Mouse (Mus musculus) kidney, adult 2 months (tissue): ENCODE data around the gene Spata21. TPM values are rescaled to one million over a fixed set of nuclear protein-coding genes. Genes with fewer than 3 reads are reported as not detected.

Source experiments
- DNase-seq: peaks from one replicate; pipeline ENCODE4 v3.0.0; 2021
- H3K27ac ChIP-seq: fragments of 200-500 bp; 2 replicates; pipeline ENCODE4 v1.5.1; 2012; ENCODE audit warnings: low read depth, low read length, control low read depth, inconsistent platforms; ENCODE audit not compliant: insufficient read depth
- H3K27me3 ChIP-seq: fragments of 200-500 bp; replicated peaks from 2 replicates; pipeline ENCODE4 v1.6.1; 2012; ENCODE audit warnings: mild to moderate bottlenecking, moderate library complexity, low read length, inconsistent platforms; ENCODE audit not compliant: control insufficient read depth, insufficient read depth
- H3K36me3 ChIP-seq: fragments of 200-500 bp; 2 replicates; pipeline ENCODE4 v1.6.1; 2012; ENCODE audit warnings: mild to moderate bottlenecking, moderate library complexity, low read length, inconsistent platforms; ENCODE audit not compliant: control insufficient read depth, insufficient read depth
- H3K4me1 ChIP-seq: fragments of 200-500 bp; 2 replicates; pipeline ENCODE4 v1.6.1; 2011; ENCODE audit warnings: low read length; ENCODE audit not compliant: control insufficient read depth, insufficient read depth
- H3K4me3 ChIP-seq: fragments of 200-500 bp; 2 replicates; pipeline ENCODE4 v1.5.1; 2011; ENCODE audit warnings: mild to moderate bottlenecking, low read depth, low read length, control low read depth; ENCODE audit not compliant: insufficient read depth
- CTCF ChIP-seq: fragments of 200-500 bp; conservative IDR thresholded peaks from 2 replicates; pipeline ENCODE4 v1.5.1; 2011; ENCODE audit warnings: low read depth, mild to moderate bottlenecking, control low read depth, low read length, moderate library complexity, mixed read lengths; ENCODE audit not compliant: insufficient read depth, insufficient read length
- POLR2A ChIP-seq: fragments of 200-500 bp; IDR thresholded peaks from one replicate; pipeline ENCODE4 v1.6.1; 2011; ENCODE audit warnings: low read depth, low read length, control low read depth
- WGBS: fragments of 180-500 bp; shearing (Covaris S2); methylation state at CpG from one replicate; pipeline ENCODE4 v1.1.7; 2018; 5-methylcytosine and 5-hydroxymethylcytosine counted together
- polyA plus RNA-seq: library from polyadenylated mRNA; depleted of rRNA; stranded (reverse); fragments of >200 nt; gene quantifications from 2 replicates; pipeline ENCODE4 v1.2.3, GENCODE M21; 2012

Gene Spata21
- polyA plus RNA-seq, 1 experiment = 0.03 TPM

DNA sequence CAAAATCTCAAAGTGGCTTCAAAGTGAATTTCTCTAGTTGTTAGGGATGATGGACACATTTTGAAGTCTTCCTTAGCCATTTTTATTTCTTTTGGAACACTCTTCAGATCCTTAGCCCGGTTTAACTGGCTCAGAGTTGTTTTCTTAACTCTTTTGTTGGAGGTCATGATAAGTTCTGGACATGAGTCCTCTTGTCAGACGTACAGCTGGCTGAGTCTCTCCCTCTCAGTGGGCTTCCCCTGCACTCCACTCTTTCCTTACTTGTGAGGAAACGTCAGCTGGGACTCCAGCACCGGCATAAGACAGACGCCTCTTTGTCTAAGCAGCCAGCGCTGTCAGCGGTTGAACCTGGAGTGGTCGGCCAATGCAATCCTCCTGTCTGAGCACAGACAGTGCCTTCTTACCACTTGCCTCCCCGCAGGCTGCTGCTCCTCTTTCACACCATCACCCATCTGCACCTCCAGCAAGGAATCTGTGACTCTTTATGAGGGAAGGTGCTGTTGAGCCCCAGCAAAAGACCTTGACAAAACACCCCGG, 20.1 kb downstream of the Spata21 start:
- no peaks in the 10 kb centered on the region for H3K4me1 ChIP-seq
- H3K4me3 ChIP-seq = no peak overlapping the region
- no peaks in the 10 kb centered on the region for H3K36me3 ChIP-seq
- TF ChIP-seq POLR2A = no peak
- DNase-seq = no peak
- H3K27ac ChIP-seq = no peak overlapping the region
- no peaks in the 10 kb centered on the region for H3K27me3 ChIP-seq
- WGBS = 41% methylated on average over 10 of the region's 10 CpGs

DNA sequence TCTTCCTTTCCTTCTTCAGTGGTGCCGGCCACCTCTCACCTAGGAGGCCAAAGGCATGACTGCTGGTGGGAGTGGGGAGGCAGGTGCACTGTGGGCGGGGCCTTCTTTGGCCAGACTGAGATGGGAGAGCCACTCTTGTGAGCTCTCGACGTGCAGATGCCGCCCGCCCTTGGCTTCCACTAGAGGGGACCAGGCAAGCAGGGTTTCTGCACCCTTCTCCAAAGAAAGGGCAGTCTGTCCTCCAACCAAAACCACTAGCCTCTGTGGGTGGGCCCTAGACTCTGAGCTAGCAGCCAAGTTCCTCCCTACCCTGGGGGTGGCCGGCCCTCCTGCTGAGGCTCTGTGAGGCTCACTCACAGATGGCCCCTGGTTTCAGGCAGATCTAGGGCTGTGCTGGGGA, 25.7 kb downstream of the Spata21 start:
- Histone ChIP-seq H3K4me1 (0 out of 2 replicates have a peak, but pooled peaks cover 2% of the 10 kb centered on the region), H3K27ac (no peak overlapping the region), H3K4me3 (no peak overlapping the region), H3K36me3 (peaks cover 3% of the 10 kb centered on the region; the same call in 1 of the 2 replicates), H3K27me3 (no peaks in the 10 kb centered on the region)
- DNase-seq = no peak
- WGBS = 70% methylated on average over 7 of the region's 7 CpGs
- no peak for TF ChIP-seq POLR2A
- no peak for TF ChIP-seq CTCF

DNA sequence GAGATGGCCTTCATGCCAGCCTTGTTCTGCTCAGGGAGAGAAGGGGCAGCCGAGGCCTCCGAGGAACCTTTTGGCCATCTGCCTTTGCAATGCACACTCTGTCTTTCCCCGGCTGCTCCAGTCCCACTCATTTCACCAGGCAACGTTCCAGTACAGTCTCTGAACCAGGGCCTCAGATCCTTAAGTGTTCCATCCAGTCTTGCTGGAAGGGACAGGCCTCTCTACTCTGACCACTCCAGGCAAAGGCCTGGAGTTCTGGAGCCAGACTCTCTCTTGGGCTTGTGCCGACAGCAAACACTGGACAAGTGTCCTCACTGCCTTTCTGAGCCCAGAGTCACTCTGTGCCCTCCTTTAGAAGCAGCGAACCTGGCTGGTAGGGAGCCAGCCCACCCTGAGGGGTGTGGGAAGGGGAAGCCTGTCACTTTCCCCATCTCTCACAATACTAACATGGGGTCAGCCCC, 26.4 kb downstream of the Spata21 start:
- no peak overlapping the region for H3K4me3 ChIP-seq
- 84% methylated on average over 6 of the region's 6 CpGs for WGBS
- H3K27ac ChIP-seq = no peak overlapping the region
- H3K27me3 ChIP-seq = no peaks in the 10 kb centered on the region
- DNase-seq = no peak
- H3K36me3 ChIP-seq = peaks cover 3% of the 10 kb centered on the region; the same call in 1 of the 2 replicates
- H3K4me1 ChIP-seq = peaks cover 7% of the 10 kb centered on the region; the same call in 1 of the 2 replicates
- TF ChIP-seq POLR2A (no peak), CTCF (no peak)

DNA sequence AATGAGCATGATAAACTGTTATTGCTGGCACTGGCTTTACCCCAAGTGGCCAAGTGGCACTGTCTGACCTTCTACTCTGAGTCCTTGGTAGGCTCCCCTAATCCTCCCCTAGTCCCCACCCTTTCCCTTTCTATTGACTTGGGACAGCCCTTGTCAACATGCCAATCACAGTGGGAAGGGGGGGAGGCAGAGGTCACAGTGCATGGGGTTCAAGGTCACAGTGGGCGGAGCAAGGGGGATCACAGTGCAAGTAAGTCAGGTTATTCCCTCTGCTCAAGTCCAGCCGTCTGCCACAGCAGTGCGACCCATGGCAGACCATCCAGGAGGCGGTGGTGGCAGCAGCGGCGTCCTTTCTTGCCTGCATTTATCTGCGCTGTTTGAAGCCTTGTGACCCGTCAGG, 27.3 kb downstream of the Spata21 start:
- peaks cover 7% of the 10 kb centered on the region; the same call in 1 of the 2 replicates for H3K4me1 ChIP-seq
- peaks cover 3% of the 10 kb centered on the region; the same call in 1 of the 2 replicates for H3K36me3 ChIP-seq
- no peaks in the 10 kb centered on the region for H3K27me3 ChIP-seq
- DNase-seq = peak; percentile 36
- 79% methylated on average over 8 of the region's 8 CpGs for WGBS
- H3K27ac ChIP-seq = no peak overlapping the region
- H3K4me3 ChIP-seq = no peak overlapping the region
- TF ChIP-seq POLR2A (no peak), CTCF (no peak)

DNA sequence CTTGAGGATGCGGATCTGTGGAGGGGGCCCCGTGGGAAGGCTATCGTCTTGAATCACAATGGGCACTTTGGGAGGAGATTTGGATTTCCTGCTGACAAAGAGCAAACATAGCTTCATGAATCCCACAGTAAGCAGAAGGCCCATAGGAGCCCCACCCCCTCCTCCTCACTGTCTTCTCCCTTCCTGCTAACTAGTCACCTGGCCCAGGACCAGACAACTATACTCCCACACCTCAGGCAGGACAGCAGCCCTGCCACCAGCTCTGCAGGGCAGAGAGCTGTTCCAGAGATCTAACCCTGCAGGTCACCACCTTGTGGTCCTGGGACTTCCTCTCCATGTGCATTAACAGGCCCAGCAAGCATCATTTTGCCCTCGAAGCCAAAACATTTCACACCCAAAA, 30.6 kb downstream of the Spata21 start:
- H3K36me3 ChIP-seq = peaks cover 3% of the 10 kb centered on the region; the same call in 1 of the 2 replicates
- peaks cover 7% of the 10 kb centered on the region; the same call in 1 of the 2 replicates for H3K4me1 ChIP-seq
- WGBS = 43% methylated on average over 4 of the region's 4 CpGs
- TF ChIP-seq CTCF = no peak
- TF ChIP-seq POLR2A = no peak
- no peak overlapping the region for H3K27ac ChIP-seq
- H3K27me3 ChIP-seq = no peaks in the 10 kb centered on the region
- DNase-seq = no peak
- H3K4me3 ChIP-seq = no peak overlapping the region

DNA sequence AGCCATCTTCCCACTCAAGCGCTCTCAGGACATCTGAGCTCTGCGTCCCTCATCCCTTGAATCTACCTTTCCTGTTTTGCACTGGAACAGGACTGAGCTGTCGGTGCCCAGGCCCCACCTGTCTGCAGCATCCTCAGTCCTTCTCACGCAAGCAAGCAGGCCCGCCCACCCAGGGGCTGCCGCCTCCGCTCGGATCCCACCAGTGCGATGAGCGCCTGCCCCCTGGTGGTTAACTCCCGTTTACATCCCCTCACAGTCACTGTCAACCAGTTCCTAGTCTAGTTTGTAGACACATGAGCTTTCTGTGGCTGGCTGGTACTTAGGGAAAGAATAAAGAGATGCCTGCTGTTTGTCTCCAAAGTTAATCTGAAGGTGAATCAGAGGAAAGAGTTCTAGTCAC, 32.6 kb downstream of the Spata21 start:
- TF ChIP-seq POLR2A (no peak), CTCF (peak; percentile 53)
- Histone ChIP-seq H3K27me3 (no peaks in the 10 kb centered on the region), H3K4me1 (peaks cover 7% of the 10 kb centered on the region; the same call in 1 of the 2 replicates), H3K4me3 (no peak overlapping the region), H3K36me3 (0 out of 2 replicates have a peak, but pooled peaks cover 1% of the 10 kb centered on the region), H3K27ac (no peak overlapping the region)
- 35% methylated on average over 11 of the region's 11 CpGs for WGBS
- DNase-seq = no peak

DNA sequence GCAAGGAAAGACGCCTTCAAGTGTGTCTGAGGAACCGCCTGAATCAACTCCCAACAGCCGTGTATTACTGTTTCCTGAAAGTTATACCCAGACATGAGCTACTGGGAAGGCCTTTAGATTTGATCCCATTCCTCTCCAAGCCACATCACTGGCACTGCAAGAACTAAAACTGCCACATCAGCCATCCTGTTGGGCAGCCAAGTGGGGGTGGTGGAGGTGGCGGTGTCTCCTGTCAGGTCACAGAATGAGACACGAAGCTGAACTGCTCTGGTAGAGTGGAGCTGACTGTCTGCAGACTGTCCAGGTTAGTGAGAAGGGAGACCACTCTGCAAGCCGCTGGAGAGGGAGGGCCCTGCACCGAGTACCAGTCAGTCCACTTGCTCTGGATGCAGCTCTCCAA, 34.5 kb downstream of the Spata21 start:
- H3K27me3 ChIP-seq = no peaks in the 10 kb centered on the region
- H3K27ac ChIP-seq = no peak overlapping the region

More for the DNA sequence above, 34.5 kb downstream of the Spata21 start:
- no peak for DNase-seq
- Histone ChIP-seq H3K4me3 (no peak overlapping the region), H3K36me3 (0 out of 2 replicates have a peak, but pooled peaks cover 1% of the 10 kb centered on the region), H3K4me1 (peaks cover 7% of the 10 kb centered on the region; the same call in 1 of the 2 replicates)
- no peak for TF ChIP-seq CTCF
- TF ChIP-seq POLR2A = no peak
- 55% methylated on average over 7 of the region's 7 CpGs for WGBS
